Mouse (Mus musculus) hindbrain, embryonic 12.5 days (tissue): ENCODE measurements around the gene Abca8a. TPM values are rescaled to one million over a fixed set of nuclear protein-coding genes. Genes with fewer than 3 reads are reported as not detected.

Experiments used
- polyA plus RNA-seq: library from polyadenylated mRNA; unstranded; fragments of >200 nt; fragmentation: Nextera tagmentation; extraction: Ambion mirVana; gene quantifications from 2 replicates; pipeline ENCODE4 v1.2.1, GENCODE M21; 2016

Abca8a gene
- polyA plus RNA-seq, 1 experiment from 2014 or later: 1.4 TPM

Other genes with a start within 250 kb of the Abca8a start
- 1.3 and 1.5 TPM in 2 replicates for gene Abca8b, start 100.1 kb downstream of the Abca8a start, polyA plus RNA-seq
- gene Abca9, start 72.2 kb upstream of the Abca8a start, polyA plus RNA-seq: 5.4 and 7.7 TPM in 2 replicates
- 0.35 and 0.40 TPM in 2 replicates for gene Abca6, start 155.8 kb upstream of the Abca8a start, polyA plus RNA-seq
- gene Abca5, start 241.7 kb upstream of the Abca8a start, polyA plus RNA-seq: 5.9 and 8.9 TPM in 2 replicates